Mouse (Mus musculus) thymus, adult 2 months (tissue): ENCODE measurements around the gene Klk1b16. TPM values are rescaled to one million over a fixed set of nuclear protein-coding genes. Genes with fewer than 3 reads are reported as not detected.

Experiments
- polyA plus RNA-seq: library from polyadenylated mRNA; depleted of rRNA; stranded (reverse); fragments of >200 nt; gene quantifications from 2 replicates; pipeline ENCODE4 v1.2.3, GENCODE M21; 2012; rRNA removed

The Klk1b16 gene
- polyA plus RNA-seq, 1 experiment, result 0.86 TPM

Other genes with a start within 250 kb of the Klk1b16 start
- gene Klk15, start 203.0 kb upstream of the Klk1b16 start, polyA plus RNA-seq, result 0.65 and 0.70 TPM in 2 replicates
- gene Klk1b8, start 186.1 kb upstream of the Klk1b16 start, polyA plus RNA-seq, result 0.84 and 1.1 TPM in 2 replicates
- gene Klk1b1, start 170.0 kb upstream of the Klk1b16 start, polyA plus RNA-seq, result 0.57 TPM in 2 replicates
- 1.8 and 2.3 TPM in 2 replicates for gene Klk1b9, start 160.7 kb upstream of the Klk1b16 start, polyA plus RNA-seq
- gene Klk1b11, start 140.9 kb upstream of the Klk1b16 start, polyA plus RNA-seq, result 2.3 and 3.7 TPM in 2 replicates
- gene Klk1b26, start 124.6 kb upstream of the Klk1b16 start, polyA plus RNA-seq, result 1.8 and 5.7 TPM in 2 replicates
- gene Klk1b27, start 84.5 kb upstream of the Klk1b16 start, polyA plus RNA-seq, result 5.2 and 5.3 TPM in 2 replicates
- gene Klk1b21, start 34.4 kb upstream of the Klk1b16 start, polyA plus RNA-seq, result 0.32 TPM in 1 of 2 replicates, not detected in the other
- 0.27 and 0.70 TPM in 2 replicates for gene Klk1b22, start 24.1 kb upstream of the Klk1b16 start, polyA plus RNA-seq
- 0.15 and 0.27 TPM in 2 replicates for gene Klk1b24, start 51.5 kb downstream of the Klk1b16 start, polyA plus RNA-seq
- 0.75 and 0.97 TPM in 2 replicates for gene Klk1b3, start 61.4 kb downstream of the Klk1b16 start, polyA plus RNA-seq
- 0.71 and 1.7 TPM in 2 replicates for gene Klk1b4, start 70.7 kb downstream of the Klk1b16 start, polyA plus RNA-seq
- gene Klk1b5, start 79.2 kb downstream of the Klk1b16 start, polyA plus RNA-seq, result 0.18 and 0.44 TPM in 2 replicates
- gene Klk1, start 88.6 kb downstream of the Klk1b16 start, polyA plus RNA-seq, result 21.7 and 27.1 TPM in 2 replicates
- gene Gm36864, start 99.4 kb downstream of the Klk1b16 start, polyA plus RNA-seq, result not detected in 2 replicates
- gene 1700028J19Rik, start 109.9 kb downstream of the Klk1b16 start, polyA plus RNA-seq, result 2.4 and 3.6 TPM in 2 replicates
- gene 2410002F23Rik, start 110.0 kb downstream of the Klk1b16 start, polyA plus RNA-seq, result 173 and 177 TPM in 2 replicates
- gene Acp4, start 120.6 kb downstream of the Klk1b16 start, polyA plus RNA-seq, result 0.16 and 0.24 TPM in 2 replicates
- 1.1 TPM in 1 of 2 replicates, not detected in the other for gene Gm15517, start 124.7 kb downstream of the Klk1b16 start, polyA plus RNA-seq
- 2.3 and 3.1 TPM in 2 replicates for gene Clec11a, start 170.1 kb downstream of the Klk1b16 start, polyA plus RNA-seq
- gene Shank1, start 173.5 kb downstream of the Klk1b16 start, polyA plus RNA-seq, result 1.1 and 1.9 TPM in 2 replicates
- 2.5 and 2.7 TPM in 2 replicates for gene Syt3, start 247.3 kb downstream of the Klk1b16 start, polyA plus RNA-seq
- 1.8 and 2.1 TPM in 2 replicates for gene 1700008O03Rik, start 249.1 kb downstream of the Klk1b16 start, polyA plus RNA-seq